Mouse (Mus musculus): ENCODE data around the gene Mical3.

DNA sequence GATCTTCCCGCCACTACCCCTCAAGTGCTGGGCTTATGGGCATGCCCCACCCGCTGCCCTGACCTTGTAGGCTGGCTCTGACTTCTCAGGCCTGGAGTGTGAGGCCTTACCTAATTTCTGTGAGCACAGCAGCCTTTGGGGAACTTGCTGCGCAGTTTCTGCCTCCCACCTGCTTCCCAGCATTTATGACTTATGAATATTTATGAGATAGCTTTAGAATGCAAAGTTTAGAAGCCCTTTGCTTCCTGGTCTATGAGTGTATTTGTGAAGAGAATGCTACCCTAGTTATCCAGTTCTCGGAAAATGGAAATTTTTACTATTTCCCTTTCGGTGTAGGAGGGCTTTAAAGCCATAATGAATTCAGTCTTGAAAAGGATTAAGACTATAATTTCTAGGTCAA, 2.1 kb downstream of the Mical3 start:
- TF ChIP-seq CTCF (IDR thresholded peaks at IDR 0.05; ENCODE audit: borderline replicate concordance, extremely low read depth, insufficient read depth, insufficient read length) (no peak), POLR2A (IDR thresholded peaks at IDR 0.05; ENCODE audit: borderline replicate concordance, extremely low read depth, insufficient read depth, insufficient read length, poor library complexity, severe bottlenecking) (no peak)

All from brain, embryonic 14.5 days (tissue).